Mouse (Mus musculus): ENCODE results near the gene Cldn18.

Gene Cldn18

DNA sequence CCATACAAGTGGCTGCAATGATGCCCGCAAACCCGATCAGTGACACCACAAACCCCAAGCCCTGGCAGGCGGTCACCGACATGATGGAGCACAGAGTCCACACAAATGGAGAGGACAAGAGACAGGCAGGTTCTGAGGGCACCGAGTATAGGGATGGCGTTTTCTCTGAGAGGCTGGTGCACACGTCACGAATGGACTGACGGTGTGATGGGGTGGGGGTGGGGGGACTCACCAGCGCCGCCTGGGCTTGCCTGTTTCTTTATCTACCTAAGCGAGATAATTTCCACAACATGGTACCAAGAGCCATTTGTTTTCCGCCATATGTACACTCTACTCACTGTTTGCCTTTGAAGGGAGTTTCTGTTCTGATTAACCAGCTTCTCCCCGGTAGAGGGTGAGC, at the start of gene Cldn18:
Gene Cldn18, minus strand, starts transcription at position 134 of the 400 bp plus-strand sequence.
- no peak for DNase-seq (ENCODE audit: low spot score in 2 of 2)

DNA sequence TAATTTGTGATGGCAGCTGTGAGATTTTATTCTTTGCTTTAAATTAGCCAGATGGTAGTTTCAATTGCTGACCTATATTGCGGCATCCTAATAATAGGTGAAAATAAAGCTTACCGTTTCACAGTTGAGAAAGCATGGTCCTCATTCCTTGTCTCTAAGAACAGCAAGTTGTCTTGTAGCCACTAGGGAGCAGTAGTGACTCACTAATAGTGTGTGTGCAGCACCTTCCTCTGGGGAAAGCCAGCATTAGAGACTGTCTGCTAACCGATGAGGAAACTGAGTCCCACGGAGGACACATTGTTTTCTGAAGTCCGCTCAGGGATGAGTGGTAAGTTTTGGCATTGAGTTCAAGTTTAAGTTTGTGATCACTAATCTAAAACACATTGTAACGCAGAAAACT, 46.5 kb upstream of the Cldn18 start:
- DNase-seq (ENCODE audit: low spot score in 2 of 2), result peak in 1 of 2 experiments; percentile 3

DNA sequence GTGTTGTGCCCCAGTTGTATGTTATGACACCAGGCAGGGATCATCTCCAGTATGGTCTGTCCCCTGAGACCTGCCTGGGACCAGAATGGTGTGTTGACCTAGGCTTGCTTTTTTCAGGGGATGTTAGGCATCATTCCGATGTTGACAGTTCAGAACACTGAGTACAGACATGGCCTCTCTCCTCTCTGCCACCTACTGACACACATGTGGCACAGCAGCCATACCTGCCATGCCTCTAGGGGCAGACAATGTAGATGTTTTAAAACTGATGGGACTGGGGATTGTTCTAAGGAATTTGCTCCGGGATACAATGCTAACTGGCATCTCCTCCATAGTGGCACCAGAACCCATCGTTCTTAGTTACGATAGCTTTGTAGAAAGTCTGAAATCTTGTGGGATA, 33.2 kb upstream of the Cldn18 start:
- DNase-seq (ENCODE audit: low spot score in 2 of 2), result no peak

DNA sequence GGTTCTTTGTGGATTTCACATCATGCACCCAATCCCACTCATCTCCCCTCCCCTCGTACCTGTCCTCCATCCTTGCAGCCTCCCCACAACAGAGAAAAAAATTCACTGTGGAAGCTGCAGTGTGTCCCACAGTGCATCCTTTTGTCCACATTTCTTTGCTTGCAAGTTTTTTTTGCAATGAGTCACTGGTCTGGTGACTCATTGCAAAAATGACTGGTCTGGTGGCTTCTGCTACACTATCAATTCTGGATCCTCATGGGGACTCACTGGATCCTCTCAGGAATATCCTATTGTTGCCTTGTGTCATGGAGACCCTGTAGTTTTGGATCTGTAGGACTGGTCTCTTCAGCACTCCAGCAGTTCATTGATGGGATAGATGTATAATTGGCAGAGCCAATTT, 31.2 kb upstream of the Cldn18 start:
- DNase-seq (ENCODE audit: low spot score in 2 of 2), result no peak

DNA sequence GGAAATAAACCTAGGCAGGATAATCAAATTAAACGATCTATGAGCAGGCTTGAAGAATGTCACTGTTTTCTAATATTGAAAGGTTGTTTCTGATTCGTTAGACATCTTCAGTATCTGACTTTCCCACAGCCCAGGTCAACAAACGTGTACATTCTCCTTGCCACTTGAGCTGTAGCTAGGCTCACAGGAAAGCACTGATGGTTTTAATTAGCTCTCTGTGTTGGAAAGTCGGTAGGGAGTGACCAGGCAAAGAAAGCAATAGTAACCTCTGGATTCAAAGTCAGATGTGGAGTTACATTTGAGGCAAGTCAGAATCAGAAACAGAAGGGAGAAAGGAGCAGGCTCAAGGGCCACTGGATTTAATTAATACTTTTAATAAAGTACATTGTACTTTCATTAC, 30.7 kb upstream of the Cldn18 start:
- DNase-seq (ENCODE audit: low spot score in 2 of 2), result no peak

DNA sequence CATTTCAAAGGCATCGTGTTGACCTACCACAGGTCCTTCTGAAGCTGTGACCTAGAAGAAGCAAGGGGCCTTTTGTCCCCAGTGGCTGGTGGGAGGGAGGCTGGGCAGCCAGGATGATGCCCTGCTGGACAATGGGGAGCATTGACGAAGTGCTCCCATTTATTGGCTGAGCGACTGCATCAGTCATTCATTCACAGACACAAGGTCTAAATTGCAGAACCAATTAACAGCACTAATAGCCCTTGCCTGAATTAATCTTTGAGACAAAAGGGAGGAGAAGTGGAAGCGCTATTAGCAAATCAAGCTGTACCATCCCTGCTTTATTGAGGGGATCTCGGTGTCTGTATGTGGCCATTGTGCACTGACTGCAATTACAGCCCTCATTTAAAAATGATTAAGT, 27.5 kb upstream of the Cldn18 start:
- peak; percentile 8 to 27 for DNase-seq (ENCODE audit: low spot score in 2 of 2)

DNA sequence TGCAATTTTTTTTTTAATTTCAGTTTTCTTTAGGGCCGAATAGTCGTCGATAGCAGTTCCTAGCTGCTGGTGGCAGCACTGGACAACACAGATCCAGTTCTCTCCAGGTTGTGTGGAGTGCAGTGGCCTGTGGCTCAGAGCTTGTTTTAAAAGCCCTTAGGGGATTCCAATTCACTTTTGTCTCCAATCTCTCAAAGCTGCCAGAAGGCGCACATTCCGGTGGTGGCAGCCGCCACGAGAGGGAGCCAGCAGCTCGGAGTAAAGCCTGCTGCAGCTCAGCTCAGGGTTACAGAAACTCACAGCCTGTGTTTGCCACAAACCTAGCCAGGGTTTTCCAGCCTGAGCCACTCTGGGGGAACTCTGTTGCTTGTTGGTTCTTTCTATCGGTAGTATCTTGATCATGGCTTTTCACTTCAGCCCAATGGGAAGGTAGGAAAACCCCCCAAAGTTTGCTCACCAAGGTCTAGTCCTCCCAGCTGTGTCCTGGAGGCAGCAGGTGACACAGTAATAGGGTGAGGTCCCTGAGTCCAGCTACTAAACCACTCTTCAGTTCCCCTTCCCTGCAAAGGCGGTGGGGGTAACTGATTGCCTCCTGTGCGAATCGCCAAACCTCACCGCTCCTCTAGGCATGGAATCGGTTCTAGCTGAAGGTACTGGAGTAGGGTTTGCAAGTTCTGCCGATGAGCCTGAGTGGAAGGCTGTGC, 13.0 kb upstream of the Cldn18 start:
- DNase-seq (ENCODE audit: low spot score in 2 of 2), result peak; percentile 53 to 61

DNA sequence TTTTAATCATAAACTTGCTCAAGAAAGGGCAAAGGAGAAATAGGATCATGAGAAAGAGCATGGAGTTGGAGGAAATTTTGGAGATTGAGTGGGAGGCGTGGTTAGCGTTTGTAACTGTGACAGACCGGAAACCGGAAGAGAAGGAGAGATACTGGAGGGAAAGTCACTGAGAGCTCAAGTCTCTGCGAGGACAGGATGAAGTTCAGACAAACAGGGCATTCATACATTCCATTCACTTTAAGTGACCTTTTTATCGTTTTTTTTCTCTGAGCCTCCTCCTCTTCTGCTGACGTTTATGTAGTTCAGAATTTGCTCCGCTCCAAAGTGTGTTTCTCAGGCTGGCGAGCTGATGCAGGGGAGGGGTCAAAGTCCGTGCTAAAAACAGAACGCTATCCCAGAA, 10.8 kb upstream of the Cldn18 start:
- no peak for DNase-seq (ENCODE audit: low spot score in 2 of 2)

DNA sequence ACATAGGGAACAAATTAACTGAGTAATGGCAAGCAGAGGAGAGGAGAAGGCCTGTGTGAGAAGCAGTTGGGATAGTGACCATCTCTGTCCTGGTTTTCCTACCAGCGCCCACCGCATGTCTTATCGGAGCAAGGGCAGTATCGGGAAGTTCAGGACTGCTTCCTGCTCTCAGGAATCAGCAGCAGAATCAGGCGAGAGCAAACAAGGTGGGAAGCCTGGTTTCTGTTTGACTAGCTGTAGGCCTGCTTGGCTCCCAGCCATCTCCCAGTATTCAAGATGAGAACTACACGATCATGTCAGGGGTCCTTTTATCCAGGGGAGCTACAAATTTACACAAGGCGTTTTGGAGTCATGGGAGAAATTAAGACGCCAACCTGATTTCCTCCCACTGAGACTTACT, 8.2 kb upstream of the Cldn18 start:
- DNase-seq (ENCODE audit: low spot score in 2 of 2), result no peak

DNA sequence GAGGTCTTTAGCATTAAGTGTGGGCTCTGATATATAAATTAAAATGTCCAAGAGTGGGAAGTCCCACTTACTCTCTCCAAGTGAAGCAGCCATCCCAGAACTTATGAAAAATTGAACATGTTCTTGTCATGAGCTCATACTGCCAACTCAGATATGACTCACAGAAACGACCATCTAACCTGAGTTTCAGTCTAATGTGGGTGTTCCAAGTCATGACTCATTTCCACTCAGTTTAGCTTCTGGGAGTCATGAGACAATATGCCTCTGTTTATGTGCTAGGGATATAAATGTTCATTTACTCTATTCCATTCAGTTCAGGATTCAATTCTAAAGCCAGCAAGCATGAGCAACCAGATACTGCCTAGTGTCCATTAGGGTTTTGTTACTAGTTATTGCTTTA, 2.9 kb upstream of the Cldn18 start:
- DNase-seq (ENCODE audit: low spot score in 2 of 2), result peak in 1 of 2 experiments; percentile 36

DNA sequence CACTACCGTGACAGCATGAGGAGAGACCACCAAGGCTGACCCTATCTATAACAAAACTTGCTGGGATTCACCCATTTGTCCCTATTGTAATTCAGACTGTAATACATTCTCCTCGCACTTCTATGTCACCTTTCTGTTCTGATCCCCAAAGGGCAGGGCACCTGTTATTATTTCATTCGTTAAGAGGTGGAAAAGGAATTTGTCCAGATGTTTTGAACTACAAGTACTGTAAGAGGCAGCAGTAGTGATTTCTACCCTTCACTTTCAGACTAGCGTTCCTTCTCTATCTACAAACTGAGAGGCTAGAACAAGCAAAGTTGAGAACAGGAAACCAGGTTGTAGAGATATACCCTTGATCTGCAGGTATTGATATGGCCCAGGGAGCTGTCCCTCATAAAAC, 6.8 kb downstream of the Cldn18 start:
- DNase-seq (ENCODE audit: low spot score in 2 of 2), result no peak

DNA sequence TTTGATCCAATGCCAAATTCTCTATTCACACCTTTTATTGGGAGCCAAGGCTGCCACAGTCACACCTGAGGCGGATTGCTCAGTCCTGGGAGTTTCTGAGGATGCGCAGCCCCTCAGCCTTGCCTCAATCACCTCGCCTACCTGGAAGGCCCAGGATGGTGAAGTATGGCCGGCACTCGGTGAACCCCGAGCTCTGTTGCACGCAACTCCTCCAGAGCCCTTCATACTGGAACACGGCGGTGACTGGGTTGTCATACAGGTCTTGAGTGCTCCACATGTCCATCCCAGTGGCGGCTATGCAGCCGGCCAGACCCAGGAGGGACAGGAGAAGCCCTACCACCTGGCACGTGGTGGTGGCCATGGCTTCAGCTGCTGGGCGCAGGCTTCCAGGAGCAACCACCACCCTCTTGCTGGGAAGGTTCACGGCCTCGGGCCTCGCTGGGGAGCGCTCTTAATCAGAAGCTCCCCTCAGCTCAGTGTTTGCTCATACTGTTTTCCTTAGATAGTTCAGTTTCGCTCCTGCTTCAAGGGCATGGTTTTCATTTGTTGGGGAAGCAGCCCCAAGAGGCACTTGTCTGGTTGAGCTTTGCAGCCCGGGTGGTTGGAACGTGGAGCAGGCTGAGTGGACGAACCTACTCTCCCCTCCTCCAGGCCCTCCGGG, 7.3 kb downstream of the Cldn18 start:
- no peak for DNase-seq (ENCODE audit: low spot score in 2 of 2)

DNA sequence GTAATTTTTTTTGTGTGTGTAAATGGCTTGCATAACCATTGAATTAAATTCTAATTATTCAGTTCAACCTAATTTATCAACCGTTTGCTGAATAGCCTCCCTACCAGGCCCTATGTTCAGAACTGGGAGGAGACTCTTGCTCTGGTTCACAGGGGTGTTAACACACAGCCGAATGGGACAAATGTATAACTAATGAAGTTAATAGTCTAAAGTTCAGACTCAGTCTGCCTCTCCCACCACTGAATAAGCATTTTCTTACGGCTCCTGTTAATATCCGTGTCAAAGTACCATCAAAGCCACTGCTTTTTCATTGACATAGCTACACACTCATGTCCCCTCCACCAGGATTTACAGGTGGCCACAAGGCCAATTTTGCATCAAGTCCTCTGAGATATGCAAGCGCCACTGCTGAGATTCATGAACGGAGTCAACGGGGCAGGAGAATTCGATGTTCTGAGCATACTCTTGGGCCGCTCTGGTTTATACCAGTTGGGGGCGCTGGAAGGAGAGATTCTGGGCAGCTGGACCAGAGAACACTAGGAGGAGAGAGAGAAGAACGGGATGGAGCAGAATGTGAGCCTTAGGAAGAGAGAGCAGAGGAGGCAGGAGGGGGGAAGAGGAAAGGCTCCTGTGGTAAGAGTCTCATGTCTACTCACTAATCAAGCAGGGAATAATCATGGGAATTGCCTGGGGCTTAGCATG, 9.5 kb downstream of the Cldn18 start:
- no peak for DNase-seq (ENCODE audit: low spot score in 2 of 2)

DNA sequence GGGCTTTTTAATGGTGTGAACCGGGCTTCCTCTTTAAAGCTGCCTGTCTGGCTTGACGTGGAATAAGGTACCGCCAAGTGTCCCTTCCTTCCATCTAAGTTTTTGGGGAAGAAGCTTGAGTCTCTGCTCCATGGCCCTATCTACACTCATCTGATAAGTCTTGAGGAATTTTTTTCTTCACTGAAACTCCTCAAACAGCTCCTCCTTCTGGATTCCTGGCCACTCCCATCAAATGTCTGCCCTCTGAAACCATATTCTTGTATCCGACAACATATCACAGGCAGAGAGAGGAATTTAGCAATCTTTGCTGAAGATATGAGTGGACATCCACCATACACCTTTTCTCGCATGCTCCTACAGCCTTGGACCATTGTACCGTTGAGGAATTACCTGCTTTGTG, 10.8 kb downstream of the Cldn18 start:
- DNase-seq (ENCODE audit: low spot score in 2 of 2), result no peak

DNA sequence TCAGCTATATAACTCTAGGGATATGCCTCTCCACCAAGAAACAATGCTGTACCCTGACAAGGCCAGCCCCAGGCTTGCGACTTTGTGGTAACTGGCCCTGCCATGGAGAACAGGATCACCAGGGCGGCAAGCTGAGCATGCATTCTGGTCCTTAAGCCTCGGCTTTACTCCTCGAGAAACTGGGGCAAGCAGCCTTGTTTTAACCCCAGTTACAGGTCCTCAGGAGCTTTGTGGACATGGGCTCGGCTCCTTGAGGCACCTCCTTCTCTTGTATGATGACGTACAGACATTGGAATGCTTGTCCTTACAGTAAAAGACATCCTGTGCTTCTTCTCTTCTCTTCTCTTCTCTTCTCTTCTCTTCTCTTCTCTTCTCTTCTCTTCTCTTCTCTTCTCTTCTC, 13.4 kb downstream of the Cldn18 start:
- DNase-seq (ENCODE audit: low spot score in 2 of 2), result no peak

DNA sequence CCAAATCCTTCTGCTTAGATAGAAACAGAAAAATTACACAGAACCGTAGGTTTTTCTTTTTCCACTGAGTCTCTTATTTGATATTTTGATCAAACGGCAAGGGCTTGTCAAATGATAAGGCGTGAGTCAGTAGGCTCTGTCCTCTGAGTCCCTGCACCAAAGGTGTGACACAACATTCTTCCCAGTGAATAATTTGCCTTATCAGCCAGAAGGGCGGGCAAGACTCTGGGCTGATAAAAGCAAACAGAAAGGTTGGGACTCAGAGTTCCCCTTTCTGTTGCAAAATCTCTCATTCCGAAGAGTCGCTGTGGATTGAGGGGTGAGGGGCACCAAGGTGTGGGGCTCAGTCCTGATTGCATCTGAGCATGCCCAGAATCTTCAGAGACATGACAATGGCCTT, 14.9 kb downstream of the Cldn18 start:
- no peak for DNase-seq (ENCODE audit: low spot score in 2 of 2)

DNA sequence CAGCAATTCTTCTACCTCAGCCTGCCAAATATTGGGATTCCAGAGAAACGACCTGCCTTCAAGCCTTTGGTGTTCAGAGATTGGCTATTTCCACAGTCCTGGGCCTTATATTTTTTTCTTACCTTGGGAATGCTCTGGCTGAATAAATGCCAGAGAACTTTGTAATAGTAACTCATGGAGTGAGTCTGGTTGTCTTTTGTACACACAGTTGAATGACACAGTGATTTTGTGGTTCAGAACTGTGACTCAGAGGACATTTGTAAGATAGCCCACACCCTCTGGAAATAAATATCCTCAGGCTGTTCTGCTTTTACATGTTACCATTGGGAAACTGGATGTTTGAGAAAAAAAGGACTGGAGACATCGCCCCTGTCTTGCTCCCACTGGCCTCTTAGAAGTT, 15.9 kb downstream of the Cldn18 start:
- DNase-seq (ENCODE audit: low spot score in 2 of 2), result no peak

DNA sequence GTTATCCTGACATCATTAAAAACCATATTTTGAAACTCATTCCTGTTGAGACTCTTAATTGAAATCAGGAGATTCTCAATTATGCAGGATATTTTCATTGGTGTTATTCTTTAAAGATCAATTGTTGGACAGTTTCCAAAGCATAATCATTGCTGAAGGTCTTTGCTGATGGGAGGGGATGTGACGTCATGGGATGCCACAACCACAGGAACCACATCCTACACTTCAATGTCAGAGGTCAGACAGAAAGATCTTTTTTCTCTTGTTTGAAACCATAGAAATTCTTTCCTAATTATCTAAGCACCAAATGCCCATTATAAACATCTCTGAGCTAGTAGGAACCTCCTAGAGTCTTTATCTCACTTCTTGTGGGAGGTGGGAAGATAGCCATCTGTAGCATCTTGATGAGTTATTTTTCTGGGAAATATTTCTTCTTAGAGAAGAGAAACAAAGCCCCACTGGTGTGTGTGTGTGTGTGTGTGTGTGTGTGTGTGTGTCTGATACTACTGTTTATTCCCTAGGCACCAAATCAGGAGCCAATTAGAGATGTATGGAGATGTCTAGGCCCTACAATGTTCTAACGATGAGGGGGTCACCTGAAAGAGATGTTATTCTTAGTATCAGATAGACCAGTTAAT, 17.2 kb downstream of the Cldn18 start:
- DNase-seq (ENCODE audit: low spot score in 2 of 2), result no peak

DNA sequence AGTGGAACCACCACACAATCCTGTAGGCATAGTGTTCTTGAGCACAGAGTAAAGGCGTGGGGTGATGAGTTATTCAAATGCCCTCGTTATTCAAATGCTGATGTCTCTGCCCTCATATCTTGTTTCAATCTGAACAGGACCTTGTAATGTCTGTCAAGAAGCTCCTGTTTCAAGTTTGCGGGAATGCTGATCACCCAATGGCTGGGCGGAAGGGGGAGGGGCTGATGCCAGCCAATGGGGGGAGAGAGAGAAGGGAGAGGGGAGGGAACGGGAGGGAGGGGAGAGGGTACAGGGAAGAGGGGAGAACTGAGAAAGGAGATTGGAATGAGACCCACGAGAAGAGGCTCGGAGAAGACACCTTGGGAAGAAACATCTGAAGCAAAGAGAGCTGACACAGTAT, 22.1 kb downstream of the Cldn18 start:
- no peak for DNase-seq (ENCODE audit: low spot score in 2 of 2)

DNA sequence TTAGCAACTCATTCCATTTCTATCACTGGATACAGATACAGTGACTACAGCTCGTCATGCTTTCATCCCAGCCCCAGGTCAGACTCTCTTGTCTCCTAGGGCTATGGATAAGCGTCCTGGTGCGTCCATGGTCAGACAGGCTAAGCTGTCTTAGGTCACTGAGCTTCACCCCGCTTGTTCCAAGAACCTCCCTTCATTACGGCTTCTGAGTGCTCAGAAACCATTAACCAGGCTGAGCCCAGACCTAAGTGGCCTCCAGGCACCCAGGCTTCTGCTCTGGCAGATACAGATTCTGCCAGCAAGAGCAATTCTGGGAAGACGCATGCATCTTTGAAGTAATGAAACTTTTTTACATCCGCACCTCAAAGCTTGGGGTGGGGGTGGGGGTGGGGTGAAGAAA, 26.7 kb downstream of the Cldn18 start:
- no peak for DNase-seq (ENCODE audit: low spot score in 2 of 2)

DNA sequence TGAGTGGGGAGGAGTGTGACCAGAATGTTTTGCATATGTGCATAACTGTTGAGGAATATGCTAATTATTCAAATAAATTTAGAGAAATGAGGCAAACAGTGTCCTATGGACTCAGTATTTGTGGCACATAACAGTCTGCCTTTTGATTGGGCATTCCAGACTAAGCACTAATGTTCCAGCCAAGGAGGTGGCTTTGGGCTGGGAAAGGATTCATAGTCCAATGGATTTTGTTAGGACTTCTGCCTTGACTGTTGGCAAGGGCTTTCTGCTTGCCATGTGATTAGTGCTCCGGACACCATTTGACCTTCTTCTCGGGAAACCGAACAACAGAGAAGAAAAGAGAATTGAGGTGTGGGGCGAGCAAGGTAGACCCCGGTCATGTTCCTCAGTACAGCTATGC, 27.3 kb downstream of the Cldn18 start:
- DNase-seq (ENCODE audit: low spot score in 2 of 2), result no peak

DNA sequence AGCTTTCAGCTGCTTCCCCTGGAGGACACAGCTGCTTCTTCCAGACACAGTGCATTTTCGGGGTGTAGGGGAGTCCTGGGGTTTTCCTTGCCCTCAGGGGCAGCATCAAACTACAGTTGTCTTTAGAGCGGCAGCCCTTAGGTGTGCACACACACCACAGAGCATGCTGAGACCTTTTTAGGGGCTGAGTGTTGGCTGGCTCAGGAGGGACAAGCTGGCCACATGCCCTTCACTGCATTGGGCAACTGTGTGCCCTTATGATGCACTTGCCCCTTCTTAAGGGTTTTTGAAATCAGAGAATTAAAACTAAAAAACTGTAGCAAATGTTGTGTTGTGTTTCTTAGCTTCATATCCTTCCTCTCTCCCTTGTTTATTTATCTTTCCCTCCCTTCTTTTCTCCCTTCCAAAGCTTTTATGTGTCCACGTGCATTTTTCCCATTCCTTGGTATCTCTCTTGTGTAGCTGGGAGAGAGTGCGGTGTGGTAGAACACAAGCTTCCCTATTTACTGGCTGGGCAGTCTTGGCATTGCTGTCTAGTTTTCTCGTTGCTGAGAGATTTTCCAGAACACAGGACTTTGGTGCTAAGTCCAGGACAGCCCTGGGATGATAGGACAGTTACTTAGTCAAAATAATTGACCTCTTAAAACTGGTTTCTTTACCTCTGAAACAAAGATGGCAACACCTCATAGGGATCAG, 31.4 kb downstream of the Cldn18 start:
- no peak for DNase-seq (ENCODE audit: low spot score in 2 of 2)
